Mouse (Mus musculus) T-helper 1 cell (primary cell): ENCODE measurements around the gene Cilp2.

Experiments
- in situ Hi-C: fragments of 300-600 bp; cut with MboI, MseI; formaldehyde crosslinking; loops from one replicate; pipeline ENCODE4 v1.15.1; 2025; ENCODE audit warnings: high pct_unique_total_duplicates

Gene Cilp2

DNA sequence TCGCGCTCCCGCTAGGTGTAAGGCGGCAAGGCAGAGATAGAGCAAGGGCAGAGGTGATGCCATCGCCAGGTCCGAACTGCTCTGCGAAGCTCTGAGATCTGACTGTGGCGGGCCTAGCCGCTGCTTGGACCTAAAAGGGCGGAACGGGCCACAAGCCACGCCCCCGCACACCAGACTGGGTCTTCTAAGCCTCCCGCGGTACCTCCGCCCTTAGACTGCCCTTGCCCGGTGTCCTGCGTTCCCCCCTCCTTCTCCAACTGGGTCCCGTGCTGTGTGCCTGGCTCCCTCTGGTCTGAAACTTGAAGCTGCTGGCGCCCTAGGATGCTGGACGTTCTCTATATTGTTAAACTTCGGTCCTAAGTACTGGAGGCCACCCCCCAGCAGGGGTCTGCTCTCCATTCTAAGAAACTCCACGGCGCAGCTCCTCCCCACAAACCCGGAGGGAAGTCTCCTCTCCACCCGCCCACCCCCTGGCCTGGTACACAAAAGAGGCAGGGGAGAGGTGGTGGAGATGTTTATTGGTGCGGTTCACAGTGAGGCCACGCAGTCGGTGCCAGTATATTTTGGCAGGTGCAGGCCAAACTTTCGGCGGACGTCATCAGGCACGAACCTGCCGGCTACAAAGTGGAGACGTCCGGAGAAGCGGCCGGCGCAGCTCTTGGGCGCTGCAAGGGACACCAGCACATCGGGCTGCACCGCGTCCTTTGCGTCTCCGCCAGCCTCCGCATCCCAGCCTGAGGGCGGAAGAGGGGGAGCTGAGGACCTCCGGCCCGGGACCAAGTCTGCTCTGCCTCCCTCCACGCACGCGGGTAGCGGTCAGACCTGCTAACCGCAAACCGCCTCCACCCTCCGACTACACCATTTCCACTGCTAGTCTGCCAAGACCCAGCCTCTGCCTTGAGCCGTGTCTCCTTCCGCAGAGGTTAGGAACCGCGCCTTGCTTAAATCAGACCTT lies at the start of gene Cilp2:
TSS of gene Cilp2 (minus strand) at position 399 of the 955 bp plus-strand sequence.
- in situ Hi-C loops, result no loop called here

DNA sequence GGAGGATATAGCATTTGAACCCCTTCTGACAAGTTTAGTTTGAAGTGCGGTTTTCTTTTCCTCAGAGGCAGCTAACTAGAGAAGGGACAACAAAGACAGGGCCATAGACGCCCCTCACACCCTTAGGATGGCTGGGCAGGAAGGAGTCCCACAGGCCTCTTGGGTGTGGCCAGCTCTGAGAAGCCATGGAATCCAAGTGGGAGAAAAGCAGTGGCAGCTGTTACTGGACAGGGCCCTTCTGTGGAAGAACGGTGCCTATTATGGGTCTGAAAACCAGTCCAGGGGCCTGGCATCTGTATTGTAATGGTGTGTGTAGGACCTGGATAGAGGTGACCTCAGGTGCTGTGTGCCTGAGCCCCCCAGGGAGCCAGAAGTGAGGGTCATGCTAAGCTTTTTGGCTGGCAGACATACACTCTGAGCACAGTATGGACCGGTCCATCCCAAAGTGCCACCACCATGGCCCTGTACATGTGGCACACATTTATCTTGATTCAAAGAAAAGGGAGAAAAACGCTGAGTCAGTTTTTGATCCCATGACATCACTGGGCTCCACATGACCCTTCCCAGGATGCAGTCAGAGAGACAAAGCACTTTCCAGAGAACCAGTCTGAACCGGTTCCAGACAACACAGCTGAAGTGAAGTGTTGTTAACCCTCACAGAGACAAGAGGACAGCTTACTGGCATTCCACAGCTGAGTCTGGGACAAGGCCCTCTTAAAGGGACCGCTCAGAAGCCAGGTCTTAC lies 48.7 kb upstream of the Cilp2 start:
- in situ Hi-C loops, result no loop called here

DNA sequence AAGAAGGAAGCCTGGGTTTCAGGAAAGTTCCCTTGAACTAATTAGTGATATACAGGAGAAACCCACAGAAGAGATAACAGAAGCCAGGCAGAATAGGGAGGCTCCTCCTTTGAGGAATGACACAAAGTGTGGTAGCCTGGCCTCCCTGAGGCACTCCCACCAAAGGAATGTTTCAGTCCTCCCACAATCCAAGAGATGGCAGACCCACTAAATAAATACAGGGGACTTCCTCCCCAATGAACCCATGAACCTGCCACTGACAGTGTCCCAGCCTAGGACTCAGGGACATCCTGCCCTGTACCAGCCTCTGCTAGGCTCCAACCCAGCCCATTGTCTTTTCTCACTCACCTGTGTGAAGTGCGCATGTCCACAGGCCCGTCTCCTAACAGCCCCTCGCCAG lies 47.9 kb upstream of the Cilp2 start:
- in situ Hi-C loops, result no loop called here

DNA sequence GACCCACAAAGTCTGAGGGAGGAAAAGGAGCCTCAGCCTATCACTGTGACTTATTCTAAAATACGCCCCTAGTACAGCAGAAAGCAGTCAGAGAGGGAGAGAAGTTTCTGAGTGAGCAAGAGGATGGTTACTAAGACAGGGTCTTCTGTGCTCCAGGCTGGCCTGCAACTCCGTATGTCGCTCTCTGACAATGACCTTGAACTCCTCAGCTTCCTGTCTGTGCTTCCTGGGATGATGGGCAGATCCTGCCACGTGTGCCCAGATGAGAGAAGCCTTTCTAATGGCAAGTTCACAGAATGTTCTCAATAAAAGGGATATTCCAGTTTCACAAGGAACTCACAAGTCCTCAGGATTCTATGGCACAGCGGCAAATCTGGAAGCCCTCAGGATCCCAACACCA lies 47.1 kb upstream of the Cilp2 start:
- in situ Hi-C loops, result no loop called here

DNA sequence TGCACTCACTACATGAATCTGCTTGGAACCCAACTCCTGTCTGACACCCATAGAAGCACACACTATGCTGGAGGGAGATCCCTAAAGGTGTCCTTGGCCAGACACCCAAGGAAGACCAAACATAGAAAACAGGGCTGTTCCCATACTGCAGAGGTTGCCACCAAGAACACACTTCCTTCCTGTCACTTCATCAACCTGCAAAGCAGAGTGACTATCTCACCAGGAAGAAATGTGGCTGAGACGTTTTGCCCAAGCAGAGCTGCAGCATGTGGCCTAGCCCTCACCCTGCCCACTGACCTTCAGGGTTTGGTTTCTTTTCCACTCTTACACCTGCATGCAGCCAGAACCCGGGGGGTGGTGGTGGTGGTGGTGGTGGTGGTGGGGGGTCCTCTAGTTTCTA lies 46.3 kb upstream of the Cilp2 start:
- in situ Hi-C loops, result no loop called here

DNA sequence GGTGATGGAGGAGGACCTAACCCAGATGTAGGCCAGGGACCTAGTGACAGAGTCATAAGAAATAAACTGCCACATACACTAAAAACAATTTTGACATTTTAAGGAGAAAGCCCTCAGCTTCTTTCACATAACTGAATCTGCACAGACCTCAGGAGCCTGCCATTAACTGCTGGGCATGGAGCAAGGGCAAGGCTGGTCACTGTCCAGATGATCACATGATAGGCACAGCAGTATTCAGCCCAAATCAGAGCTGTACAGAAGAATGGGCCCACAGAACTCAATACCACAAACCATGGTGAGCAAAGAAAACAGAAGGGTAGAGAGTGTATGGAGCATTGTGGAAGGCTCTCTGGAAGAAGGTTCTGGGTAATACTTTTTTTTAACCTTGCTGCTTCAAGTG lies 39.4 kb upstream of the Cilp2 start:
- in situ Hi-C loops, result no loop called here

DNA sequence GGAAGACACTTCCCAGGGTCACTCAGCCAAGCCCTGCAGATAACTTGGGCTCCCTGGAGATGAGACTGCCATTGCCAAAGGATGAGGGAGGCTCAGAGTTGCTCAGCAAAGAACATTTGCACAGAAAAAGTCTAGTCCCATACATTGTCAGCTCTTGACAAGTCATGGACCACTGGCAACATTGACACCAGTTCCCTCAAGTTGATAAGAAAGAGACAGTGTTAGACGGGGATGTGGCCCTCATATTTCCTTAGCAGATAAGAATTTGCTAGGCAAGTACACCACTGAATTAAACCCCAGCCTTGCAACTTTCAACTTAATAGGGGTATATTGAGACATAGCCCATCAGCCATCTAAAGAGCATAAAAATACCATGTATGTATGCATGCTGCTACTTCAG lies 36.5 kb upstream of the Cilp2 start:
- in situ Hi-C loops, result loop anchor here (5.0 kb wide), 1 partner anchor 73 kb away; the partner anchor contains the start of gene Gatad2a

DNA sequence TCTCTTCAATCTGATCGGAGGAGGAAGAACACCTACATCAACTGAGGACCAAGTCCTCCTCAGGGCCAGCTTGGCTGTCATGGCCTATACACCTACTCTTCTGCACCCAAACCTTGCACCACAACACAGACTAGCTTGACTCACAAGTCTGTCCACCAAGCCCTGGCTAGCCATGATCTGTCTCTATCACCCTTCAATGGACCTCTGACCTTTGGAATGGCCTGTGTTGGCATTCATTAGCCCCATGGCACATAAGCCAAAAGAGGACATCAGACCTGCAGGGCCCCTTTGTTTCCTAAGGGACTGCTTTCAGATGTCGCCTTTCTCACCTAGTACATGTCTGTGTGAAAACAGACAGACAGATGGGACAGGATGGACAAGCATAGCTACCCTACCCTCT lies 33.7 kb upstream of the Cilp2 start:
- in situ Hi-C loops, result loop anchor here (5.0 kb wide), 1 partner anchor 76 kb away; the partner anchor contains the start of gene Gatad2a

DNA sequence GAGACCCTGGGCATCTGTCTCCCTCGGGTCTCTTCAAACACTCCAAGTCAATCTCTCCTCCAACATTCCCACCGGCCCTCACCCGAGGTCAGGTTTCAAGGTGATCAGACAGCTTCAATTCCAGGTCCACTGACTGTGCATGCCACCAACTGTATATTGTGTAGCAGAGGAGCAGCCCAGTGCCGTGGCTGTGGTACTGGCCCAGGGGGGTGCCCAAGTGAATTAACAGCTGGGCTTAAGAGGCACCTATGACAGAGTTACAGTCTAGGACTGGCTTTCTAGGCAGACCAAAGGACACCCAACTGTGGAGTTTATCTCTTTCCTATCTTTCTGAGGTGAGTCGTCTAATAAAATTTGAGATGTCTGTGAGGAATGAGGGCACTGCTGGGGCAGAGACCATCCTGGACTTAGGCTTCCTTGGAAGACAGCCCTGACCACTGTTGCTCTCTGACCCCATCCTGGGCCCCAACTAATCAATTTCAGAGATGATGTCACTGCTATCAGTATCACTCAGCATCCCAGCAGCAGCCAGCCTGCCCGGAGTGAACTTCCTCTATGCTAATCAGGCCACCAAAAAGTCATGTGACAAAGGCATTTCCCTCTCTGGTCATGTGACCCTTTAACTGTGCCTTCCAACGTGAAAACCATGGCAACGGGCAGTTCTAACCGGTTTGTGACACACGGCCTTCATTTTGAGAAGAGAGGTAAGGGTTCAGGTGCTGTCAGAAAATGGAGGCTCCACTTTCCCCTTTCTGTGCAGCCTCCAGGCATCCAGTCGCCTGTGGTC lies 32.6 kb upstream of the Cilp2 start:
- in situ Hi-C loops, result loop anchor here (5.0 kb wide), 2 partner anchors 77 to 247 kb away; partner anchors contain the start of gene Gatad2a

DNA sequence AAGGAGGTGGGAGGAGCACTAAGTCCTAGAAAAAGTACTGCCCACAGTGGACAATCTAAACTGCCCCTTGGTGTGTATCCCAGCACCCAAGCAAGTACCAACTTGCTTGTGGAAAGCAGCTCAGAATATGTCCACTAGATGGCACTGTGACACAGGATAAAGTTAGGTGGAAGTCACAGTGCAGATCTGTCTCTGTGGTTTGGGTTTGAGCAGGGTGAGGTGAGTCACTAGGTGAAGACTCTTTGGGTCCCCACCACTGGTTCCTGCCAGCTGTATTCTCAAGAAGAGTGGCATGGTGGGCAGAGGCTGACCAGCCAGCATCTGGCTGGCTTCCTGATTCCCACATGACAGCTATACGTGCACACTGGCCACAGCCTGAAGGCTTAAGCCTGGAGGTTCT lies 31.5 kb upstream of the Cilp2 start:
- in situ Hi-C loops, result loop anchor here (5.0 kb wide), 1 partner anchor 248 kb away; no protein-coding TSS in a partner anchor

DNA sequence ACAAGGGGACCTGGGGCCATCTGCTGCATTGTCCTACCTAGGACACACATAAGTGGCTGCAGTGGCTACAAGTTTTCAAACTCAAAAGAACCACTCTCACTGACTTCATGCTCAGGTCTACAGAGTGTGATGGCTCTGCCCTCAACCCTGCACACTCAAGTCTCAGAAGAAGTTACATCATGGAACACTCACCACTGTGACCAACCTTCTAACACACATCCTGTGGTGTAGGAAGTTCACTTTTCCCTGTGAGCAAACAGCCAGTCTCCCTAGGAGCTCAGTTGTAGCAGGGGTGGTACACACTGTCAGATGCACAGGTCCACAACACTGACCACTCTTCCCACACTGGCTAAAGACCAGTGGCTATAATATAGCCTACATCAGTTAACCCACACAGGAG lies 31.0 kb upstream of the Cilp2 start:
- in situ Hi-C loops, result loop anchor here (5.0 kb wide), 1 partner anchor 249 kb away; no protein-coding TSS in a partner anchor

DNA sequence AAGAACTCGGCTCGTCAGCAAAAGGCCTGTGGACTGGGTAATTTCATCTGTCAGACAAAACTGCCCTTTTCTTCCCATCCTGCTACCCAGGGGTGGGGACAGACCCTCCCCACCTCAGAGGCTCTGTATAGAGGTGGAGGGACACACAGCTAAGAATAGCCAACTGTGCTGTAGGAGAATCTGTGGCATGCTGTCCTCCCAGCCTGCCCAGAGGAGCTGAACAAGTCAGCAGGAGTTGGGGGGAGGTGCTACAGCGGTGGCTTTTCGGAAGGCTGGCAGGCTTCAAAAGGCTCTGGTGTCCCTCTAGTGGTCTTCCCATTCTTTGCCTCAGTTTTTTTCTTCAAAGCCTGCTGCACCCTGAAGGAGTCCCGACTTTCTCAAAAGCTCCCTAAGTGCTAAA lies 28.3 kb upstream of the Cilp2 start:
- in situ Hi-C loops, result loop anchor here (5.0 kb wide), 1 partner anchor 252 kb away; no protein-coding TSS in a partner anchor

DNA sequence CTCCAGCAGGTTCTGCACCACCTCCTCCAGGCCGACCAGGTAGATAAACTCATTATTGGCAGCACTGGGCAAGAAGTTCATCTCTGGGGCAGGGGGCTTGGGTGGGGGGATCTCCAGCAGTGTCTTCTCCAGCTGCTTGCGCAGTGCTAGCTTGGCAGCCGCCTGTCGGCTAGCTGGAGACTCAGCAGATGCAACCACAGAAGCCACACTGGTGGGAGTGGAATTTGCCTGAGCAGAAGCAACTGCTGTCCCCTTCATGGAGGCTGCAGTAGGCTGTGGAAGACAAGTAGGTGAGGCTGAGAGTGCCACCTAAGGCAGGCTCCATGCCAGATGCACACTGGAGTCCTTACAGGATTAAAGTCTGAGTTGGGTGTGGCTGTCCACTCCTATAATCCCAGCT lies 27.0 kb upstream of the Cilp2 start:
- in situ Hi-C loops, result no loop called here

DNA sequence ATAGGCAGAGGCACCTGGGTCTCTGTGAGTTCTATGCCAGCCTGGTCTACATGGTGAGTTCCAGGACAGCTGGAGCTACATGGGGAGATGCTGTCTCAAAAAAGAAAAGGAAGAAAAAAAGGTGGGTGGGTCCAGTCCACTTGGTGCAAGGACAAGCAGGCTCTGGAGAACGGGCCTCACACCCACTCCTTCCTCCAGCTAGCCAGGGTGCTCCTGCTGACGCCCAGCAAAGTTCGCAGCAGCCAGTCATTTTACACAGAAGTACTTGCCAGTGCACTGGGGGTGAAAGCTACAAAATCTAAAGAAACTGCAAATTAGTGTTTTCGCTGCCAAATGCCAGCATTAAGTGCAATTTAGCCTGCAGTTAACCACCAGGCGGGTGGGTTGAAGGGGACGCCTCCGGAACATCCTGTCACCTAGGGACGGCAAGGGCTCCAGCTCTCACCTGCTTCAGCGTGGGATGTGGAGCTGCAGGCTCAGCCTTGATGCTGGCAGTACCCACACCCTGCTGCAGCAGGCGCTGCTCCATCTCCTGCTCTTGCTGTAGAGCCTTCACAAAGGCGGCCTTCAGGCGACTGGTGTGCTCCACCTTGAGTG lies 25.1 kb upstream of the Cilp2 start:
- in situ Hi-C loops, result no loop called here

DNA sequence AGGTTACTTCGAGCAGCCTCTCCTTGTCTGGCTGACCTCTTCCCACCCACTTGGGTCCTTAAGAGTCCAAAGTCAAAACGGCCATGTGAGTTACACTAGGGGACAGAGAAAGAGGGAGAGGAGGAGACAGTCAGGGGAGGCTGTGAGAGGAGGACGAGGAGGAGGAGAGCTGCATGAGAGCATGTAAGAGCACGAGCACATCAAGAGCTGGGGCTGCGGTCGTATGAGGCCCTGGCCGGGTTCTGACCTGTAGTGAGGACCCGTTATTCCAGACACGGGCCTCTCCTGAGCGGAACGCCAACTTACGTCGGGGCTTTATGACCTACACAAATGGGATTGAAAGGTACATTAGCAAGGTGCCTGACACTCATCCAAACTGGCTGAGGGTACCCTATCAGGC lies 24.4 kb upstream of the Cilp2 start:
- in situ Hi-C loops, result no loop called here

DNA sequence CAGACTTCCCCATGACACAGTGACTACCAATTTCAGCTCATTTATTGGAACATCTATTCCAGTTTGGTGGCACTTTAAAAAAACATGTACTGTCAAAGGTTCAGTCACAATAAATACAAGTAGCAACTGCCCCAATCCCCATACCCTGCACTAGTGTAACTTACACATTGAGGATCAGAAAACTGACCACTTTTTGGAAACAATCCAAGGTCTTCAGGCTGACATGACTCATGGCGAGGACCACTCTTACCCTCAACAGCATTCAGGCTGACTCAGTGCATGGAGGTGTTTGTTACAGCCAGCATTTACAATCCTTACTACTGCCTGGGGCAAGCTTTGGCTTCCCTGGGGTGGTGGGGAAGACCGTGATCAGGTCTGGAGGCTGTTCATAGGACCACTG lies 19.6 kb upstream of the Cilp2 start:
- in situ Hi-C loops, result no loop called here

DNA sequence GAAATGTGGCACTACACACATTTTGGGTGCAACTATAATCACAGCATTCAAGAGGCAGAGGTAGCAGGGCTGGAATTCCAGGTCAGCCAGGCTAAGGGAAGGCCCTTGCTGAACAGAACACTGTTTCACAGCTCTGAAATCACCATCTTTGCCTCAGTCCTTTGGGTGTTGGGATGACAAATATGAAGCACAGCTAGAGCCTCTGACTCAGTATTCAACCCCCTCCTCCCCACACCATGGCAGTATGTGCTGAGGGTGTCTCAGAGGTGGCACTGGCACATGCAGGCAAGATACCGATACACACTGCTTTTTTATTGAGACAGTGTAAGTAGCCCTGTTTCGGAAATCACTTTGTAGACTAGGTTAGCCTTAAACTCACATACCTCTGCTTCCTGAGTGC lies 18.8 kb upstream of the Cilp2 start:
- in situ Hi-C loops, result no loop called here

DNA sequence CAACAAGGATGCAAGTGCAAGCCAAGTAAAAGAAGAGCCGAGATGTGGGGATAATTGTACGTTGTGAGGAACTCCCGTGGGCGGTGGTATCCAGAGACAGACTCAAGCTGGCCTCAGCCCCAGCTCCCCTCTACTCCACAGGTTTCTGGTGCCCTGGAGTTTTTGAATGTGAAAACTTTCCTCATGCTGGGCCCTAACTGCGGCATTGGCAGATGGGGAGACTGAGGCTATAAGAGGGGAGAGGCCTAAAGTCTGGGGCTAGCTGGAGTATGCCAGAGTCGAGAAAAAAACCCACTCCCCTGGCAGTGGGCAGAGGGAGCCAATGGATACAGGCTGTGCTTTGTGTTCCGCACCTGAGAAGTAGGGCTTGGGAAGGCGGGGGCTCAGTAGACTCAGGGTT lies 16.6 kb upstream of the Cilp2 start:
- in situ Hi-C loops, result no loop called here

DNA sequence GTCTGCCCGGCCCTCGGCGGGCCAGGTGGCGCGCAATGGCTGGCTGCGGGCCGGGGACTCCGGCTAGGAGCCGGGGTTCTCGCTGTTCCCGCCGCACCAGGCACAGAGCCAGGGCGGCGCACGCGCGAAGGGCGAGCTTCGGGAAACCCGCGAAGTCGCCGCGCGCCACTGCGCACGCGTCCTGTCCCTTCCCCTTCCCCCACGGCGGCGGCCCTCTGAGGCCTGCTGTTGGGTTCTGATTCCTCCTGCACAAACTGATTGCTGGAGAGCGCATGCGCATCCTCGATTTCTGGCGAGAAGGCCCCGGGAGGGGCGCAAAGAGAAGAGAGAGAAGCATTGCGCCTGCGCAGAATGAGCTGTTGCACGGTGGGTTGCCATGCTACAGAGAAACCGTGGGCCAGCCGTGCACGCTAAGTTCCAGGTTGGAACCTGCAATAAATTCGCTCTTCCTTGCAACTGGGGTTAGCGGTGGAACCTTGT lies 15.6 kb upstream of the Cilp2 start:
- in situ Hi-C loops, result no loop called here

DNA sequence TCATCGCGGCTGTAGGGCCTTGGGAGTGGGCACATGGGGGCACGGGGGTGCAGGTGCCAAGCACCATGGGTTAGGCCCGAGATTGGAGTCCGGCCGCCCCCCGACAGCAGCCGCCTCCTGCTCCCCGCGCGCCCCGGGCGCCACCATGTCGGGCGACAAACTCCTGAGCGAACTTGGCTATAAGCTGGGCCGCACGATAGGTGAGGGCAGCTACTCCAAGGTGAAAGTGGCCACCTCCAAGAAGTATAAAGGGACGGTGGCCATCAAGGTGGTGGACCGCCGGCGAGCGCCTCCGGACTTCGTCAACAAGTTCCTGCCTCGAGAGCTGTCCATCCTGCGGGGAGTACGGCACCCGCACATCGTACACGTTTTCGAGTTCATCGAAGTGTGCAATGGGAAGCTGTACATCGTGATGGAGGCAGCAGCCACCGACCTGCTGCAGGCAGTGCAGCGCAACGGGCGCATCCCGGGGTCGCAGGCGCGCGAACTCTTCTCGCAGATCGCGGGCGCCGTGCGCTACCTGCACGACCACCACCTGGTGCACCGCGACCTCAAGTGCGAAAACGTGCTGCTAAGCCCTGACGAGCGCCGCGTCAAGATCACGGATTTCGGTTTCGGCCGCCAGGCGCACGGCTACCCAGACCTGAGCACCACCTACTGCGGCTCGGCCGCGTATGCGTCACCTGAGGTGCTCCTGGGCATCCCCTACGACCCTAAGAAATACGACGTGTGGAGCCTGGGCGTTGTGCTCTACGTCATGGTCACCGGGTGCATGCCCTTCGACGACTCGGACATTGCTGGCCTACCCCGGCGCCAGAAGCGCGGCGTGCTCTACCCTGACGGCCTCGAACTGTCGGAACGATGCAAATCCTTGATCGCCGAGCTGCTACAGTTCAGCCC lies 14.9 kb upstream of the Cilp2 start, which contains the start of the genes Tssk6, Ndufa13 and Yjefn3:
TSS of gene Tssk6 (plus strand) at position 22 of the 900 bp plus-strand sequence.
TSS of gene Ndufa13 (minus strand) at position 396 of the 900 bp plus-strand sequence.
TSS of gene Yjefn3 (minus strand) at position 550 of the 900 bp plus-strand sequence.
- in situ Hi-C loops, result no loop called here
